Mouse (Mus musculus) testis, adult 2 months (tissue): ENCODE results near the gene Rab3c. TPM values are rescaled to one million over a fixed set of nuclear protein-coding genes. Genes with fewer than 3 reads are reported as not detected.

Experiments
- H3K27ac ChIP-seq: fragments of 200-500 bp; 2 replicates; pipeline ENCODE4 v1.5.1; 2012; ENCODE audit warnings: low read depth, low read length; ENCODE audit not compliant: control insufficient read depth, insufficient read depth
- H3K27me3 ChIP-seq: fragments of 200-500 bp; 2 replicates; pipeline ENCODE4 v1.6.1; 2012; ENCODE audit warnings: mild to moderate bottlenecking, low read length, moderate library complexity; ENCODE audit not compliant: control insufficient read depth, insufficient read depth
- H3K36me3 ChIP-seq: fragments of 200-500 bp; 2 replicates; pipeline ENCODE4 v1.6.1; 2012; ENCODE audit warnings: mild to moderate bottlenecking, low read length; ENCODE audit not compliant: control insufficient read depth, insufficient read depth
- H3K4me1 ChIP-seq: fragments of 200-500 bp; 2 replicates; pipeline ENCODE4 v1.6.1; 2012; ENCODE audit warnings: low read length; ENCODE audit not compliant: control insufficient read depth, insufficient read depth
- H3K4me3 ChIP-seq: fragments of 200-500 bp; 2 replicates; pipeline ENCODE4 v1.5.1; 2012; ENCODE audit warnings: low read depth, mild to moderate bottlenecking, low read length, moderate library complexity, mixed read lengths; ENCODE audit not compliant: control insufficient read depth
- CTCF ChIP-seq: fragments of 200-500 bp; IDR thresholded peaks from 2 replicates; pipeline ENCODE4 v1.5.1; 2012; ENCODE audit warnings: low read depth, mild to moderate bottlenecking, inconsistent platforms, low read length, moderate library complexity; ENCODE audit not compliant: control insufficient read depth, insufficient read depth, insufficient replicate concordance
- POLR2A ChIP-seq: fragments of 200-500 bp; IDR thresholded peaks from 2 replicates; pipeline ENCODE4 v1.6.1; 2012; ENCODE audit warnings: low read depth, mild to moderate bottlenecking, inconsistent platforms, low read length, moderate library complexity; ENCODE audit not compliant: control insufficient read depth
- polyA plus RNA-seq: library from polyadenylated mRNA; depleted of rRNA; stranded (reverse); fragments of >200 nt; gene quantifications from 2 replicates; pipeline ENCODE4 v1.2.3, GENCODE M21; 2012

Rab3c gene
- polyA plus RNA-seq, 1 experiment, result 0.37 TPM

GRCm38 (mm10) chr13:110122825-110123224, 158.0 kb downstream of the Rab3c start:
- no peaks in the 10 kb centered on the region for H3K27me3 ChIP-seq

GRCm38 (mm10) chr13:110116892-110117291, 163.9 kb downstream of the Rab3c start:
- H3K4me3 ChIP-seq, result no peak overlapping the region
- no peaks in the 10 kb centered on the region for H3K27me3 ChIP-seq
- H3K36me3 ChIP-seq, result no peaks in the 10 kb centered on the region
- H3K4me1 ChIP-seq, result no peaks in the 10 kb centered on the region
- no peak overlapping the region for H3K27ac ChIP-seq
- TF ChIP-seq CTCF, result no peak
- no peak for TF ChIP-seq POLR2A

More at GRCm38 (mm10) chr13:110122825-110123224, 158.0 kb downstream of the Rab3c start:
- no peaks in the 10 kb centered on the region for H3K36me3 ChIP-seq
- no peak for TF ChIP-seq CTCF
- TF ChIP-seq POLR2A, result no peak
- no peaks in the 10 kb centered on the region for H3K4me1 ChIP-seq
- H3K4me3 ChIP-seq, result no peak overlapping the region
- no peak overlapping the region for H3K27ac ChIP-seq

- H3K27ac ChIP-seq, result no peak overlapping the region
- no peaks in the 10 kb centered on the region for H3K4me1 ChIP-seq
- H3K4me3 ChIP-seq, result no peak overlapping the region
- H3K36me3 ChIP-seq, result no peaks in the 10 kb centered on the region
- TF ChIP-seq POLR2A (no peak), CTCF (no peak)
- H3K27me3 ChIP-seq, result no peaks in the 10 kb centered on the region
These were observed 164.5 kb downstream of the Rab3c start for GRCm38 (mm10) chr13:110116316-110116715.

GRCm38 (mm10) chr13:110114870-110115645, 165.7 kb downstream of the Rab3c start:
- Histone ChIP-seq H3K27ac (no peak overlapping the region), H3K27me3 (no peaks in the 10 kb centered on the region)

GRCm38 (mm10) chr13:110113711-110114110, 167.1 kb downstream of the Rab3c start:
- Histone ChIP-seq H3K27me3 (no peaks in the 10 kb centered on the region), H3K4me1 (no peaks in the 10 kb centered on the region), H3K27ac (no peak overlapping the region), H3K36me3 (no peaks in the 10 kb centered on the region), H3K4me3 (no peak overlapping the region)
- TF ChIP-seq CTCF, result no peak
- no peak for TF ChIP-seq POLR2A

More at GRCm38 (mm10) chr13:110114870-110115645, 165.7 kb downstream of the Rab3c start:
- Histone ChIP-seq H3K4me3 (no peak overlapping the region), H3K36me3 (no peaks in the 10 kb centered on the region), H3K4me1 (no peaks in the 10 kb centered on the region)
- TF ChIP-seq POLR2A, result no peak
- no peak for TF ChIP-seq CTCF

- Histone ChIP-seq H3K27me3 (no peaks in the 10 kb centered on the region), H3K27ac (no peak overlapping the region)
These were observed 183.3 kb downstream of the Rab3c start for GRCm38 (mm10) chr13:110097424-110098050.

GRCm38 (mm10) chr13:110094998-110095397, 185.8 kb downstream of the Rab3c start:
- no peaks in the 10 kb centered on the region for H3K4me1 ChIP-seq
- TF ChIP-seq CTCF (no peak), POLR2A (no peak)
- no peaks in the 10 kb centered on the region for H3K36me3 ChIP-seq
- no peak overlapping the region for H3K27ac ChIP-seq
- no peaks in the 10 kb centered on the region for H3K27me3 ChIP-seq
- no peak overlapping the region for H3K4me3 ChIP-seq

More at GRCm38 (mm10) chr13:110097424-110098050, 183.3 kb downstream of the Rab3c start:
- Histone ChIP-seq H3K4me1 (no peaks in the 10 kb centered on the region), H3K36me3 (no peaks in the 10 kb centered on the region), H3K4me3 (no peak overlapping the region)
- no peak for TF ChIP-seq CTCF
